Mouse (Mus musculus): ENCODE results near the gene Aven.

The Aven gene

DNA sequence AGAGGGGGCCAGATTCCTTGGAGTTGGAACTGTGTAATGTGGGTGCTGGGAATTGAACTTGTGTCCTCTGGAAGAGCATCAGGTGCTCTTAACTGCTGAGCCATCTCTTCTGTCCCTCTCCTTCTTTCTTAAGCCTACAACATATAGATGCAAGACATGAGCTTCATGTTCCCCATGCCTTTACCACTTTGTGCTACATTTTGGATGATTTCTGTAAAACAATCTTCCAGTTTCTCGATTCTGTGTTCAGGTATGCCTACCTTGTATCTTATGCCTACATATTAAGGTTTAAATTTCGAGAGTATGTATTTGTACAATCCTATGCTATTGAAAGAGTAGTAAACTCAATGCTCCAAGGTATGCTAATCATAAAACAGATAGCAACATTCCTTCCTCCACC, 183.4 kb downstream of the Aven start:
- no peak for DNase-seq (ENCODE audit: low spot score)

DNA sequence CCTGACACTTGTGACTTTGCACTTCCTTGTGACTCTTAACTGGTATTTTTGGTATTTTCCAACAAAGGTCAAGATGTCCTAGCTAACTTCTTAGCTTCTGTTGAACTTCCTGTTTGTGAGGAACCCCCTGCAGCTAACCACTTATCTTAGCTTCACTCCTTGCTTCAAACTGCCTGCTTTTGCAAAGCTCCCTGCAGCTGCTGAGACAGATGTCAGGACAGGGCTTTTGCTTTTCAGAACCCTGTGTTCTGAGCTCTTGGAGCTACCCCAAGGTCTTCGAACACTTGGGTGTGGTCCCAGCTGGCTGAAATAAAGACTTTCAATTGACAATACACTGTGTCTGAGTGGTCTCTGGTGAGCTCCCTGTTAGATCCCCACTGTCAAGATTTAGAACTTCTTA, 184.0 kb downstream of the Aven start:
- no peak for DNase-seq (ENCODE audit: low spot score)

DNA sequence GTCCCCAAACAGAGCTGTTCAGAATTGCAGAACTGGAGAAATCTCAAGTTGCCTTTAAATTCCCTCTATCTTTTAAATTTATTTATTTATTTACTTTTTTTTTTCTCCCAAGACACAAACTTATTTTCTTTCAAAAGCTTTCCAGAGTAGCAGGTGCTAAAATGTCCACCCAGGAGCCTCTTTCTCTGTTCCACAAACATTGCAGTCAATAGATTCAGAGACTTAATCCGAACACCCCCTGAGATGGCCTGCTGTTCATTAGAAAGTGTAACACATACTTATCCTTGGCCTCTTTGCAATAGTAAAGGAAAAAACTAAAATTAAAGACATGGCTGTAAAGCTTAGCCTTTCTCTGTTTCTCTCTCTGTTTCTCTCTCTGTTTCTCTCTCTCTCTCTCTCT, 184.5 kb downstream of the Aven start:
- DNase-seq (ENCODE audit: low spot score), result no peak

DNA sequence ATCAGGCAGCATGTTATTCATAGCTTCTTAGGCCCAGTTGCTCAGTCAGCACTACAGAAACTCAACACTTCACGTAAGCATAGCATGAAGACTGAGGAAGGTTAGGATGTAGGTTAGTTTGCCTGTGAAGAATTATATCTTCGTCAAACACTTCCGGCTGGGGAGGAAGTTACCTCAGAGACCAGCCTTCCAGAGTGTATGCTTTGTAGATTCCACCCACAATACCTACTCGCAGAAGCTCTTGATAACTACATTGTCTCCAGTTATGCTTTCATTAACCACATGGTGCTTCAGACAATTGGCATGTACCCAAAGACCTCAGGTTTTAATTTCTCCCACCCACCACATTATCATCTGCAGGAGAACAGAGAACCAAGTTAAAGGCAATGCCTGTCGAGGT, 189.1 kb downstream of the Aven start:
- no peak for DNase-seq (ENCODE audit: low spot score)
